Mouse (Mus musculus) MEL (cell line): ENCODE results near the gene Nop53. TPM values are rescaled to one million over a fixed set of nuclear protein-coding genes. Genes with fewer than 3 reads are reported as not detected.

Source experiments
- DNase-seq: peaks from one replicate; pipeline ENCODE4 v3.0.0; 2011; ENCODE audit warnings: low read depth, low spot score
- H3K27ac ChIP-seq: 2 replicates; pipeline ENCODE4 v1.5.1; 2012; ENCODE audit warnings: low read depth, mild to moderate bottlenecking, control low read depth, low read length, moderate library complexity; ENCODE audit not compliant: control insufficient read depth
- H3K27me3 ChIP-seq, 2 experiments: fragments of 150-350 bp in 1 of 2; sonication (generic) in 1 of 2; 2 replicates each; pipeline ENCODE4 v1.6.1; 2012; ENCODE audit warnings: low read length in 2 of 2, mild to moderate bottlenecking in 2 of 2, improper control_type of control experiment in 1 of 2, moderate library complexity in 1 of 2; ENCODE audit not compliant: insufficient read depth in 2 of 2, control insufficient read depth in 1 of 2
- H3K36me3 ChIP-seq, 2 experiments: 2 replicates each; pipeline ENCODE4 v1.6.1; 2012 to 2014; ENCODE audit warnings: low read length in 2 of 2, improper control_type of control experiment in 1 of 2, inconsistent platforms in 1 of 2, mild to moderate bottlenecking in 1 of 2; ENCODE audit not compliant: insufficient read depth in 2 of 2, control insufficient read depth in 1 of 2
- H3K4me1 ChIP-seq, 2 experiments: fragments of 150-350 bp in 1 of 2; sonication (generic) in 1 of 2; 2 replicates each; pipeline ENCODE4 v1.6.1; 2012; ENCODE audit warnings: low read length in 2 of 2, improper control_type of control experiment in 1 of 2, mild to moderate bottlenecking in 1 of 2; ENCODE audit not compliant: insufficient read depth in 2 of 2, control insufficient read depth in 1 of 2
- H3K4me3 ChIP-seq, 2 experiments: fragments of 150-350 bp in 1 of 2; sonication (generic) in 1 of 2; 2 replicates each; pipeline ENCODE4 v1.5.1; 2012; ENCODE audit warnings: low read depth in 2 of 2, low read length in 2 of 2, mild to moderate bottlenecking in 2 of 2, moderate library complexity in 2 of 2, control low read depth in 1 of 2, improper control_type of control experiment in 1 of 2; ENCODE audit not compliant: control insufficient read depth in 1 of 2, insufficient read depth in 1 of 2
- H3K79me2 ChIP-seq: 2 replicates; pipeline ENCODE4 v1.6.1; 2012; ENCODE audit warnings: mild to moderate bottlenecking, low read length, moderate library complexity; ENCODE audit not compliant: control insufficient read depth, poor library complexity, insufficient read depth
- H3K9ac ChIP-seq: 2 replicates; pipeline ENCODE4 v1.6.1; 2012; ENCODE audit warnings: low read depth, mild to moderate bottlenecking, control low read depth, low read length, moderate library complexity; ENCODE audit not compliant: control insufficient read depth, poor library complexity, severe bottlenecking
- H3K9me3 ChIP-seq: fragments of 150-350 bp; sonication (generic); replicated peaks from 2 replicates; pipeline ENCODE4 v1.6.1; 2012; ENCODE audit warnings: mild to moderate bottlenecking, low read length, improper control_type of control experiment, moderate library complexity; ENCODE audit not compliant: insufficient read depth
- BHLHE40 ChIP-seq: IDR thresholded peaks from 2 replicates; pipeline ENCODE4 v1.6.1; 2012; ENCODE audit warnings: low read depth, mild to moderate bottlenecking, inconsistent platforms, low read length, improper control_type of control experiment, borderline replicate concordance
- ETS1 ChIP-seq: IDR thresholded peaks from 2 replicates; pipeline ENCODE4 v1.6.1; 2012; ENCODE audit warnings: low read depth, mild to moderate bottlenecking, inconsistent platforms, low read length, improper control_type of control experiment, moderate library complexity
- GABPA ChIP-seq: IDR thresholded peaks from 2 replicates; pipeline ENCODE4 v1.6.1; 2012; ENCODE audit warnings: low read depth, mild to moderate bottlenecking, inconsistent platforms, low read length, improper control_type of control experiment, moderate library complexity
- GATA1 ChIP-seq: IDR thresholded peaks from 2 replicates; pipeline ENCODE4 v1.6.1; 2011; ENCODE audit warnings: low read depth, low read length, improper control_type of control experiment
- HCFC1 ChIP-seq: IDR thresholded peaks from 2 replicates; pipeline ENCODE4 v1.6.1; 2012; ENCODE audit warnings: low read depth, mild to moderate bottlenecking, inconsistent platforms, low read length, improper control_type of control experiment, moderate library complexity
- JUND ChIP-seq: IDR thresholded peaks from 2 replicates; pipeline ENCODE4 v1.6.1; 2011; ENCODE audit warnings: low read depth, mild to moderate bottlenecking, improper control_type of control experiment, low read length
- KAT2A ChIP-seq: conservative IDR thresholded peaks from 2 replicates; pipeline ENCODE4 v1.6.1; 2012; ENCODE audit warnings: low read depth, low read length, improper control_type of control experiment, inconsistent platforms
- MAFK ChIP-seq: IDR thresholded peaks from 2 replicates; pipeline ENCODE4 v1.6.1; 2011; ENCODE audit warnings: low read depth, mild to moderate bottlenecking, low read length, improper control_type of control experiment, borderline replicate concordance
- MEF2A ChIP-seq: IDR thresholded peaks from 2 replicates; pipeline ENCODE4 v1.6.1; 2014; ENCODE audit warnings: low read depth, mild to moderate bottlenecking, inconsistent platforms, low read length, improper control_type of control experiment; ENCODE audit not compliant: poor library complexity, insufficient replicate concordance, severe bottlenecking; ENCODE audit errors: extremely low read depth
- MYB ChIP-seq: IDR thresholded peaks from 2 replicates; pipeline ENCODE4 v1.6.1; 2011; ENCODE audit warnings: mild to moderate bottlenecking, low read depth, low read length, improper control_type of control experiment
- NELFE ChIP-seq: IDR thresholded peaks from 2 replicates; pipeline ENCODE4 v1.6.1; 2011; ENCODE audit warnings: low read depth, low read length, improper control_type of control experiment
- NRF1 ChIP-seq: IDR thresholded peaks from 2 replicates; pipeline ENCODE4 v1.6.1; 2014; ENCODE audit warnings: low read depth, mild to moderate bottlenecking, inconsistent platforms, low read length, improper control_type of control experiment, moderate library complexity; ENCODE audit not compliant: poor library complexity, insufficient read depth, severe bottlenecking
- POLR2AphosphoS2 ChIP-seq: IDR thresholded peaks from 2 replicates; pipeline ENCODE4 v1.6.1; 2011; ENCODE audit warnings: low read length, improper control_type of control experiment
- POLR2AphosphoS5 ChIP-seq: IDR thresholded peaks from 2 replicates; pipeline ENCODE4 v1.6.1; 2012; ENCODE audit warnings: low read depth, borderline replicate concordance, mild to moderate bottlenecking, inconsistent platforms, low read length, moderate library complexity, mixed read lengths
- RCOR1 ChIP-seq: IDR thresholded peaks from 2 replicates; pipeline ENCODE4 v1.6.1; 2012; ENCODE audit warnings: low read depth, mild to moderate bottlenecking, inconsistent platforms, low read length, improper control_type of control experiment
- TBP ChIP-seq: IDR thresholded peaks from 2 replicates; pipeline ENCODE4 v1.8.0; 2011; ENCODE audit warnings: low read depth, low read length, improper control_type of control experiment
- TCF12 ChIP-seq: IDR thresholded peaks from 2 replicates; pipeline ENCODE4 v1.6.1; 2014; ENCODE audit warnings: low read depth, mild to moderate bottlenecking, inconsistent platforms, low read length, improper control_type of control experiment, moderate library complexity
- UBTF ChIP-seq: IDR thresholded peaks from 2 replicates; pipeline ENCODE4 v1.6.1; 2012; ENCODE audit warnings: low read depth, mild to moderate bottlenecking, inconsistent platforms, low read length, improper control_type of control experiment, moderate library complexity, borderline replicate concordance; ENCODE audit not compliant: insufficient read depth
- ZKSCAN1 ChIP-seq: IDR thresholded peaks from 2 replicates; pipeline ENCODE4 v1.6.1; 2012; ENCODE audit warnings: low read depth, mild to moderate bottlenecking, inconsistent platforms, low read length, improper control_type of control experiment, moderate library complexity
- ZMIZ1 ChIP-seq: IDR thresholded peaks from 2 replicates; pipeline ENCODE4 v1.6.1; 2012; ENCODE audit warnings: low read depth, mild to moderate bottlenecking, inconsistent platforms, low read length, improper control_type of control experiment, moderate library complexity
- ZNF384 ChIP-seq: IDR thresholded peaks from 2 replicates; pipeline ENCODE4 v1.6.1; 2012; ENCODE audit warnings: low read depth, mild to moderate bottlenecking, inconsistent platforms, low read length, improper control_type of control experiment
- polyA plus RNA-seq, 2 experiments: library from polyadenylated mRNA; stranded (reverse) in 1 of 2; unstranded in 1 of 2; fragments of >175 nt in 1 of 2; fragments of >200 nt in 1 of 2; gene quantifications; 2 replicates each; pipeline versions ENCODE4 v1.2.1 to v1.2.4; 2012; ENCODE audit warnings: low replicate concordance in 2 of 2, low read depth in 1 of 2; ENCODE audit not compliant: insufficient read length in 2 of 2, insufficient read depth in 1 of 2, missing spikeins in 1 of 2
- total RNA-seq: library from RNA; depleted of rRNA; stranded (reverse); fragments of 300-350 nt; gene quantifications from 2 replicates; pipeline ENCODE4 v1.2.3, GENCODE M21; 2012

Nop53 gene
- total and polyA plus RNA-seq, 3 experiments: 359 to 482 TPM; not detected in 1

- TF ChIP-seq POLR2AphosphoS5 (no peak), MYB (no peak), NELFE (peak; percentile 87), HCFC1 (peak; percentile 89)
Measured at GRCm38 (mm10) chr7:15945721-15946536, at the start of gene Nop53 (continued).

GRCm38 (mm10) chr7:15993789-15994188 is 47.9 kb upstream of the Nop53 start:
- no peaks in the 10 kb centered on the region for H3K4me1 ChIP-seq
- no peaks in the 10 kb centered on the region; a peak in 1 of 4 replicates for H3K36me3 ChIP-seq
- H3K79me2 ChIP-seq: no peaks in the 10 kb centered on the region
- DNase-seq: no peak
- TF ChIP-seq GATA1 (no peak), TCF12 (no peak), ZMIZ1 (no peak), NRF1 (no peak), POLR2AphosphoS5 (no peak), MAFK (no peak), POLR2AphosphoS2 (no peak), JUND (no peak), MEF2A (no peak), ZNF384 (no peak), ZKSCAN1 (no peak), TBP (no peak), RCOR1 (no peak), KAT2A (no peak)
- no peaks in the 10 kb centered on the region for H3K9me3 ChIP-seq
- H3K27ac ChIP-seq: no peak overlapping the region
- H3K4me3 ChIP-seq: no peak overlapping the region
- no peaks in the 10 kb centered on the region for H3K27me3 ChIP-seq
- no peak overlapping the region for H3K9ac ChIP-seq

GRCm38 (mm10) chr7:15993152-15993551 is 47.3 kb upstream of the Nop53 start:
- H3K9ac ChIP-seq: no peak overlapping the region
- H3K27me3 ChIP-seq: no peaks in the 10 kb centered on the region
- no peaks in the 10 kb centered on the region for H3K79me2 ChIP-seq
- no peak overlapping the region for H3K27ac ChIP-seq
- DNase-seq: no peak
- no peaks in the 10 kb centered on the region; a peak in 1 of 4 replicates for H3K36me3 ChIP-seq
- TF ChIP-seq ETS1 (no peak), UBTF (no peak), ZKSCAN1 (no peak), GABPA (no peak), RCOR1 (no peak), BHLHE40 (no peak)
- no peaks in the 10 kb centered on the region for H3K9me3 ChIP-seq
- H3K4me3 ChIP-seq: no peak overlapping the region
- no peaks in the 10 kb centered on the region for H3K4me1 ChIP-seq
